Comparison of ENCODE assay signal across 8 mouse cellular contexts in genomic region chr19:27217404-27217940, GRCm38 (mm10). TPM values are rescaled to one million over a fixed set of nuclear protein-coding genes. Genes with fewer than 3 reads are reported as not detected.
DNase-seq lines count a peak whose midpoint lies in the region; ATAC-seq and TF ChIP-seq lines count a peak whose summit lies in the region.

No protein-coding gene starts in this region.

- H3K9ac ChIP-seq in intestine, embryonic 14.5 days (ENCODE audit: low read length): peak overlapping the region; percentile 55

- peak overlapping the region; percentile 89 for H3K4me3 ChIP-seq in cortical plate, adult 2 months (ENCODE audit: insufficient read depth, low read length)
- peak overlapping the region; percentile 66 for H3K4me3 ChIP-seq in intestine, embryonic 14.5 days (ENCODE audit: low read depth, low read length)

- H3K36me3 ChIP-seq in intestine, embryonic 14.5 days (ENCODE audit: control insufficient read depth, insufficient read depth, low read length): no peaks in the 10 kb centered on the region

- WGBS in intestine, embryonic 14.5 days: under 1% methylated on average over 50 of the region's 52 CpGs

- H3K4me2 ChIP-seq in intestine, embryonic 14.5 days (ENCODE audit: low read length): peak overlapping the region; percentile 97

- peak overlapping the region; percentile 95 for H3K27ac ChIP-seq in cortical plate, adult 2 months (ENCODE audit: insufficient read depth, low read length)
- H3K27ac ChIP-seq in intestine, embryonic 14.5 days (ENCODE audit: low read depth): no peak overlapping the region

- H3K27me3 ChIP-seq in intestine, embryonic 14.5 days (replicated peaks; ENCODE audit: control insufficient read depth, insufficient read depth, low read length): peaks cover 25% of the 10 kb centered on the region

- intact Hi-C loops in left cerebral cortex, postnatal 25 days (cut with DNase I): loop anchor here (2.0 to 5.0 kb wide), 4 partner anchors 95 to 469 kb away; no protein-coding TSS in a partner anchor

- H3K9me3 ChIP-seq in intestine, embryonic 14.5 days (ENCODE audit: control insufficient read depth, low read length): no peaks in the 10 kb centered on the region

- H3K4me1 ChIP-seq in cortical plate, adult 2 months (ENCODE audit: control insufficient read depth, insufficient read depth, low read length): no peaks in the 10 kb centered on the region
- H3K4me1 ChIP-seq in intestine, embryonic 14.5 days (replicated peaks; ENCODE audit: control insufficient read depth, insufficient read depth, low read length): peaks cover 7% of the 10 kb centered on the region; the same call in 1 of the 2 replicates

- no peak for TF ChIP-seq CTCF in cortical plate, adult 2 months (IDR thresholded peaks at IDR 0.05; ENCODE audit: extremely low read depth, insufficient read depth, low read length)

- no peak; the same call in 1 of the 2 replicates for TF ChIP-seq POLR2A in cortical plate, adult 2 months (IDR thresholded peaks at IDR 0.05; ENCODE audit: extremely low read depth, insufficient read depth, low read length)

- peak; percentile 68 for DNase-seq in adrenal gland, postnatal 25 days
- DNase-seq in gastrocnemius, postnatal 10 days: peak; percentile 54
- DNase-seq in intestine, embryonic 14.5 days (ENCODE audit: low spot score): no peak
- peak; percentile 71 to 73 for DNase-seq in left cerebral cortex, postnatal 25 days (ENCODE audit: low spot score in 2 of 2)
- DNase-seq in mesoderm, embryonic 11.5 days (ENCODE audit: low read depth, low spot score): peak; percentile 50
- peak; percentile 46 to 56 for DNase-seq in right cerebral cortex, postnatal 36 days (ENCODE audit: low spot score in 2 of 2)
- DNase-seq in natural killer cell, adult 2 months (ENCODE audit: low spot score in 2 of 2): no peak

- peak; percentile 53 for ATAC-seq in intestine, embryonic 14.5 days (replicated peaks; ENCODE audit: low FRiP score, low TSS enrichment, low read depth)

RNA-seq across cellular contexts. Expression of gene Vldlr, which starts 1.2 kb away (rescaled TPM):
- total RNA-seq in adrenal gland, postnatal 25 days (2021): 24.0 and 28.5 TPM in 2 replicates
- polyA plus RNA-seq in cortical plate, adult 2 months (2012; rRNA removed): 26.8 and 27.3 TPM in 2 replicates
- 10 to 100 TPM; 40.8 to 41.9 TPM for total RNA-seq in gastrocnemius, postnatal 10 days (2021)
- 4.1 and 5.6 TPM in 2 replicates for polyA plus RNA-seq in intestine, embryonic 14.5 days (2014; fragmentation: Nextera tagmentation; extraction: Ambion mirVana)
- 10 to 100 TPM; 61.8 to 63.1 TPM for total RNA-seq in left cerebral cortex, postnatal 25 days (2021)

Comparison
In these comparisons a context has a peak if more than half of its experiments do, and no peak if none do; other contexts are left out.
1. DNase-seq: peak in adrenal gland, postnatal 25 days (single experiment), gastrocnemius, postnatal 10 days (single experiment), left cerebral cortex, postnatal 25 days (2 of 2), mesoderm, embryonic 11.5 days (single experiment) and right cerebral cortex, postnatal 36 days (2 of 2); none in intestine, embryonic 14.5 days (single experiment) and natural killer cell, adult 2 months (0 of 2).